Mouse (Mus musculus) forebrain, embryonic 14.5 days (tissue): ENCODE measurements around the gene Tbx5. TPM values are rescaled to one million over a fixed set of nuclear protein-coding genes. Genes with fewer than 3 reads are reported as not detected.

ENCODE experiments used
- ATAC-seq: fragments of 200-750 bp; cut with Nextera tagmentation; 2 replicates; pipeline ENCODE4 v1.8.0; 2017; ENCODE audit warnings: mild to moderate bottlenecking, moderate library complexity
- DNase-seq: peaks from one replicate; pipeline ENCODE4 v3.0.0-alpha.2; 2015; ENCODE audit warnings: low spot score
- H3K27ac ChIP-seq: fragments of 300-500 bp; sonication (generic); 2 replicates; pipeline ENCODE4 v1.5.1; 2014; ENCODE audit warnings: low read depth, mild to moderate bottlenecking, control low read depth, low read length, moderate library complexity
- H3K27me3 ChIP-seq: fragments of 300-500 bp; sonication (generic); replicated peaks from 2 replicates; pipeline ENCODE4 v1.6.1; 2014; ENCODE audit warnings: low read length, control low read depth, mixed read lengths; ENCODE audit not compliant: control insufficient read depth, insufficient read depth
- H3K36me3 ChIP-seq: fragments of 300-500 bp; sonication (generic); 2 replicates; pipeline ENCODE4 v1.6.1; 2014; ENCODE audit warnings: low read length, control low read depth; ENCODE audit not compliant: control insufficient read depth, insufficient read depth
- H3K4me1 ChIP-seq: fragments of 300-500 bp; sonication (generic); 2 replicates; pipeline ENCODE4 v1.6.1; 2014; ENCODE audit warnings: antibody characterized with exemption, low read length, control low read depth; ENCODE audit not compliant: control insufficient read depth, insufficient read depth
- H3K4me2 ChIP-seq: fragments of 300-500 bp; sonication (generic); 2 replicates; pipeline ENCODE4 v1.6.1; 2014; ENCODE audit warnings: mild to moderate bottlenecking, control low read depth, low read length
- H3K4me3 ChIP-seq: fragments of 300-500 bp; sonication (generic); 2 replicates; pipeline ENCODE4 v1.5.1; 2014; ENCODE audit warnings: low read depth, low read length, control low read depth
- H3K9ac ChIP-seq: fragments of 300-500 bp; sonication (generic); 2 replicates; pipeline ENCODE4 v1.6.1; 2014; ENCODE audit warnings: mild to moderate bottlenecking, low read length, control low read depth, moderate library complexity
- H3K9me3 ChIP-seq: fragments of 300-500 bp; sonication (generic); replicated peaks from 2 replicates; pipeline ENCODE4 v1.6.1; 2016; ENCODE audit warnings: low read length, control low read depth, mixed read lengths; ENCODE audit not compliant: control insufficient read depth
- WGBS: fragments of 180-500 bp; shearing (Covaris S2); extraction: QIAGEN DNeasy Blood & Tissue Kit; methylation state at CpG from one replicate; pipeline ENCODE4 v1.1.7; 2014; 5-methylcytosine and 5-hydroxymethylcytosine counted together
- polyA plus RNA-seq: library from polyadenylated mRNA; unstranded; fragments of >200 nt; fragmentation: Nextera tagmentation; extraction: Ambion mirVana; gene quantifications from 2 replicates; pipeline ENCODE4 v1.2.1, GENCODE M21; 2014

The Tbx5 gene
- polyA plus RNA-seq, 1 experiment from 2014 or later, result 0.04 TPM

DNA sequence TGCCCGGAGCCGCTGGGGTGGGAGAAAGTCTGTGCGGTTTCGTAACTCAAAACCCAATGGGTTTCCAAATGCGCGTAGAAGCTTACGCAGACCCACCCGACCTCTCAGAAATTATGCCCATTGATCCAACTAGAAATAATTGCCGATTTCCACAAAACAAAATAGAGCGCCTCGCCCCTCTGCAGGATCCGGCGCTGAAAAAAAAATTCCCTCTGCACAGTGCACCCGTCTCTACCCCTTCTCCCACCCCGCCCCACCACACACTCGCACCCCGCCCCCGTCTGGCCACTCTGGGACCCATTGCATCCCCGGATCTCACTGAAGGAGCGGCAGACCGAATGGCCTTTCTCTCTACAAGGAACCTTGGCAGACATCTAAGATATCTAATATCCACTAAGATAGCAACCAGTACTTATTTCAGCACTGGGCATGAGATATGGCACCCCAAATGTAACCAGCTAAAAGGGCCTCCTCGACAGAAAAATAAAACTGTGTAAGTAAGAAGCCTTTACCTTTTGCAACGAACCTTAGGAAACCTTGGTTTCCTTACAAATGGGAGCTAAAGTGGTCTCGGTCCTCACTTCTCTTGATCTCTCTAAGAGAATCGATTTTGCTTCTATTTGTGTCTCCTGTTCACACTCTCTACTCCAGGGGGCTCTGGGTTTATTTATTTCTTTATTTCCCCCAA lies 533 bp upstream of the Tbx5 start:
- Histone ChIP-seq H3K9me3 (no peaks in the 10 kb centered on the region), H3K4me1 (no peaks in the 10 kb centered on the region), H3K36me3 (no peaks in the 10 kb centered on the region), H3K9ac (no peak overlapping the region), H3K27me3 (peaks cover 94% of the 10 kb centered on the region), H3K27ac (no peak overlapping the region), H3K4me3 (no peak overlapping the region), H3K4me2 (no peak overlapping the region)
- WGBS, result under 1% methylated on average over 25 of the region's 25 CpGs
- DNase-seq, result no peak
- ATAC-seq, result no peak

DNA sequence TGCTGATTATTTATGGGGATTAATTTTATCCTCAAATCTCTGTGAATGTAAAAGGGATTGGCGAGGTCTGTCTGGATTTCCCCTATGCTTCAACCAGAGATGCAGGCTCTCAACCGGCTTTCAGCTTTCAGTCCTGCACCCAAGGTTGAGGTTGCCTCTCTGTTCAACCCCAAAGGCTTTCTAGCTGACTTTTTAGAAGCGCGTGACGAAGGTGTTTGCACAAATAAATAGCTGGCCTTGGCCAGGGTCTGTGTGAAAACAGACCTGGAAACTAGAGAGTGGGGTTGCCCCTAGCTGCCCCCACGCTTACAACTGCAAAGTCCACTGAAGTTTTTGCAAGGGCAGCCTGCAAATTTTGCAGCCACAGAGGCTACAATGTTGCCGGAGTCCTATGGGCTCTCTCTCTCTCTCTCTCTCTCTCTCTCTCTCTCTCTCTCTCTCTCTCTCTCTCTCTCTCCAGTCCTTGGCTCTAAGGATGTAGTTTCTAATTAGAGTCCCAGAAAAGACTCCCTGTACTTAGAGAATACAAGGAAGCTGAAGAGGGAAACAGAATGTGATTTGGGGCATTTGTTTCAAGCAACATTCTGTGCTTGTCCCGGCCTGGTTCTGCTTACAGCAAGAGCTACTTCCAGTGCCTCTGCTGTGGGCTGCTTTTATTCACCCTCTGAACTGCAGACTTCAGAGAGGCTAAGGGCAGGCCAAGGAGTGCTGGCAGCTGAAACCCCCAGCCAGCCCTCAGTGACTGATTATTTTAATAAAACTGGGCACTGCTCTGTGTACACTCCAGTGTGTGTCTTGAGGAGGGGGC lies 959 bp downstream of the Tbx5 start:
- H3K27ac ChIP-seq, result no peak overlapping the region
- ATAC-seq, result no peak
- H3K4me1 ChIP-seq, result no peaks in the 10 kb centered on the region
- no peak overlapping the region for H3K4me2 ChIP-seq
- DNase-seq, result no peak
- H3K4me3 ChIP-seq, result no peak overlapping the region
- no peaks in the 10 kb centered on the region for H3K9me3 ChIP-seq
- H3K27me3 ChIP-seq, result peaks cover 100% of the 10 kb centered on the region
- H3K9ac ChIP-seq, result no peak overlapping the region
- WGBS, result 0% methylated on average over 8 of the region's 8 CpGs
- no peaks in the 10 kb centered on the region for H3K36me3 ChIP-seq

DNA sequence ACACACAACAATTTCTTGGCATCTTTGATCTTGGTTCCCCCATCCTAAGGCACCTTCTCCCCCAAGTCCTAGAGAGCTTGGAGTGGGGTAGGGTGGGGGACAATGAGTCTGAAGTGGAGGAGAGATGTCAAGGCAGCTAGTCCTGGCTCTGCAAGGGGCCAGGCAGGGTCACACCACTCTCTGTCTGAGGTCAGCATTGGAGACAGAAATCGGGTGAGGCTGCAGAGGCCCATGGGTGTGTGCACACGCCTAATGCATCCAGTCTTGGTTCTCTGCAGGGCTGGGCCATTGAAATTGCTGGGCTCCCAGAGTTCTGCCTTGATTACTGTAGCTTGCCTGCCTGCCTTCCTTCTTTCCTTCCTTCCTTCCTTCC lies 1.5 kb downstream of the Tbx5 start:
- H3K36me3 ChIP-seq, result no peaks in the 10 kb centered on the region
- no peaks in the 10 kb centered on the region for H3K4me1 ChIP-seq
- no peak overlapping the region for H3K27ac ChIP-seq
- H3K4me3 ChIP-seq, result no peak overlapping the region
- WGBS, result 4% methylated on average over 2 of the region's 2 CpGs
- H3K4me2 ChIP-seq, result no peak overlapping the region
- DNase-seq, result no peak
- no peaks in the 10 kb centered on the region for H3K9me3 ChIP-seq
- peaks cover 100% of the 10 kb centered on the region for H3K27me3 ChIP-seq
- ATAC-seq, result no peak
- H3K9ac ChIP-seq, result no peak overlapping the region

DNA sequence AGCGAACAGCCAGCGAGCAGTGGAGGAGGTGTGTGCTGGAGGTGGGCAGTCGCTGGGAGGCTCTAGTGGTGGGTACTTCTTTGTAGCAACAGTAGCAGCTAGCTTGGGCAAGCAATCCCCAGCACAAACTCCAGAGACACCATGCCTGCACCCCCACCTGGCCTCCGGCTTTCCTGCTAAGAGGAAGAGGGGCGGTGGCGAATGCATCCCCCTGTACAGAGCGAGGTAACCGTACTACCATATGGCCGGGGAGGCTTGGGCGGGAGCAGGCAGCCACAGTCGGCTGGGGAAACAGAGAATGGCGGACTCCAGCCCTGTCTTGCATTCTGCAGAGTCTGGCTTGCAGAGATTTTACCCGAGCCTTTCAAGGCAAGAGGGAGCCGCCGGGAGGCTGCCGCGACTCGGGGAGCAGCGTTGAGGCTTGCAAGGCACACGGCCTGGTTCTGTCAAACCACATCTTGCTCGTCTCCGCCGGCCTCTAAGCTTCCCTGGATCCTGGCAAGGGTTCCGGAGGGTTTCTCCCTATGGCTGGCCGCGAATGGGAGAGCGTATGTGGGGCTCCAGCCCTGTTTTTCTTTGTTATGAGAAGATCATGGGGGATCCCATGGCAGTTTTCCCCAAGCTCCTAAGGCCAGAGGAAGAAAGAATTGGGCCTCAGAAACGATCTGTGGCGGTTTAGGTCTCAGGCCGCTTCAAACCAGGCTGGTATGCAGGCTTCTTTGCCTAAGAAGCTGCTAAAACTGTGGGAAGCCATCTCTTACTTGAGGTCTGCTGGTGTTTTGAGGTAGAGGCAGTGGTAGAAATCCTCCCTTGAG lies 2.8 kb downstream of the Tbx5 start:
- 0 out of 2 replicates have a peak overlapping the region, but pooled peaks have one; percentile 8 for H3K9ac ChIP-seq
- DNase-seq, result no peak
- no peaks in the 10 kb centered on the region for H3K36me3 ChIP-seq
- no peak overlapping the region for H3K27ac ChIP-seq
- peaks cover 100% of the 10 kb centered on the region for H3K27me3 ChIP-seq
- ATAC-seq, result no peak
- H3K4me2 ChIP-seq, result no peak overlapping the region
- H3K9me3 ChIP-seq, result no peaks in the 10 kb centered on the region
- no peak overlapping the region for H3K4me3 ChIP-seq
- under 1% methylated on average over 30 of the region's 30 CpGs for WGBS
- no peaks in the 10 kb centered on the region for H3K4me1 ChIP-seq

DNA sequence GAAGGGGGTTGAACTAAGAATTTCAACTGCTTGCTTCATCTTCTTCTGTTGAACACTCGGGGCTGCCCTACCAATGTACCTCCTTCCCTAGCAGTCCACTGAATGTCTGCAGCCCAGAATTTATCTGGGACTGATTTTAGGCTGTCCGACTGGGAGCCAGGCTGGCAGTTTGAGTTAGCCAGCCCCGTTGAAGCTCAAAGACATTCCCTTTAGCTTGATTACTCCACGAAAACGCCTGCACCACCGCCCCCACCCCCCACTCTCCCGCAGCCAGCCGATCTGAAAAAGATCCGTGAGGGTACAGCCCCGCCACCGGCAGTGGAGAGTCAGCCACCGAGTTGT lies 3.4 kb downstream of the Tbx5 start:
- H3K4me1 ChIP-seq, result no peaks in the 10 kb centered on the region
- H3K9ac ChIP-seq, result no peak overlapping the region
- no peaks in the 10 kb centered on the region for H3K9me3 ChIP-seq
- H3K36me3 ChIP-seq, result no peaks in the 10 kb centered on the region
- ATAC-seq (no peak), DNase-seq (no peak)
- no peak overlapping the region for H3K4me3 ChIP-seq
- H3K4me2 ChIP-seq, result no peak overlapping the region
- WGBS, result 2% methylated on average over 12 of the region's 12 CpGs
- H3K27ac ChIP-seq, result no peak overlapping the region
- H3K27me3 ChIP-seq, result peaks cover 100% of the 10 kb centered on the region

DNA sequence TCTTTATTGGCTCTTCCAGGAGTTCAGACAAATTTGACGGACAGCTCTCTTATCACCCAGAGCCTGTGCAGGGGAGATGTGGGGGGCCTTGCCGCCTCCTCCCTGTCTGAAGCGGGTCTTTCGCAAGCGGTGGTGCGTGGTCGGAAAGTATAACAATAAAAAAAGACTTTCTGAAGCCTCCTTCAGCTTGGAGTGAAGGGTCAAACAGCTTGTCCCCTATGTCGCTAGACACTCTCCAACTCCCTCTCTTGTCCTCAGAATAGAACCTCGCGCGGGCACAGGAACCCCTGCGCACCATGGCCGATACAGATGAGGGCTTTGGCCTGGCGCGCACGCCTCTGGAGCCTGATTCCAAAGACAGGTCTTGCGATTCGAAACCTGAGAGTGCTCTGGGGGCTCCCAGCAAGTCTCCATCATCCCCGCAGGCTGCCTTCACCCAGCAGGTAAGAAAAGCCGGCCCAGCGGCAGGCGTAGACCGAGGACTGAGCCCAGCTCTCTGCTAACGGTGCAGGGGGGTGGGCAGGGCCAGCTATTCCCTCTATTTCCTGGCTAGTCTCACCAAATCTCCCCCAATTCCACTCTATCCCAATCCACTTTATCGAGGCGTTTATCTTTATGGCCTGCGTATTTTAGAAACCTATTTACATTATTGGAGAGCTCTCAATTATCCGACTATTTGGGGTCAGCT lies 4.3 kb downstream of the Tbx5 start:
- no peak overlapping the region for H3K9ac ChIP-seq
- WGBS, result under 1% methylated on average over 28 of the region's 28 CpGs
- H3K4me1 ChIP-seq, result no peaks in the 10 kb centered on the region
- H3K9me3 ChIP-seq, result no peaks in the 10 kb centered on the region
- H3K4me3 ChIP-seq, result no peak overlapping the region
- no peak overlapping the region for H3K4me2 ChIP-seq
- H3K27ac ChIP-seq, result no peak overlapping the region
- ATAC-seq, result no peak
- DNase-seq, result no peak
- H3K36me3 ChIP-seq, result no peaks in the 10 kb centered on the region
- H3K27me3 ChIP-seq, result peaks cover 99% of the 10 kb centered on the region

DNA sequence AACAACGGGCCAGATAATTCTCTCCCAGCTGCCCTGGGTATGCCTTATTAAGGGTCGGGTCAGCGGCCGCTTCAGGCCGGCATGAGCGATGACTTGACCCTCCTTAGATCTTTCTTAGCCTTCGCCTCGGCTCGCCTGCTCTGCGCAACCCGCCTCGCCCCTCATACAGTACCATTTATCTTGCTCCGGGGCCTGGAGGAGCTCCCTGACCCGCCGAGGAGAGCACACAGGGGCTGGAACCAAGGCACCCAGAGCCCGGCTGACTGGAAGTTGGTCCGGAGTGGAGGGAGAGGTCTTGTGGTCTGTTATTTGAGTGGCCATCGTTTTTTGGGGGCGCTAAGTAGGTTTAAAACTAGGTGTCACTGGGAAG lies 4.8 kb downstream of the Tbx5 start:
- H3K4me1 ChIP-seq, result no peaks in the 10 kb centered on the region

DNA sequence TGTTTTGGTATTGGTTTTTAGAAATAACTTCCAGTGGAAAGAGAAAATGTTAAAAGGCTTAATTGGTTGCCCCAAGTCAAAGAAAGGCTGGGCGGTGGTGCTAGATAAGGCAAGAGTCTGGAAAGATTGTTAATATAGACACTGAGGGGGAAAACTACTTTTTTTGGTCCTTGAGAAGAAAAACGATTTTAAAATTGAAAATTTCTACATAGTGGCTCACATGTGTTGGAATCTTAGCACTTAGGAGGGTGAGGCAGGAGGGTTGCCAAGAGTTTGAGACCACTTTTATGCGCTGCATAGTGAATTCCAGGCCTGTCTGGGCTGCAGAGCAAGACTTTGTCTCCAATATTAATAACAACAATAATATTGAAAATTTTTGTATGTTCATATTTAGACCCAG lies 5.4 kb downstream of the Tbx5 start:
- 5% methylated on average over 3 of the region's 3 CpGs for WGBS
- no peak overlapping the region for H3K4me2 ChIP-seq
- H3K9ac ChIP-seq, result no peak overlapping the region
- H3K4me1 ChIP-seq, result no peaks in the 10 kb centered on the region
- DNase-seq, result no peak
- peaks cover 99% of the 10 kb centered on the region for H3K27me3 ChIP-seq
- ATAC-seq, result no peak
- H3K36me3 ChIP-seq, result no peaks in the 10 kb centered on the region
- H3K27ac ChIP-seq, result no peak overlapping the region
- H3K4me3 ChIP-seq, result no peak overlapping the region
- H3K9me3 ChIP-seq, result no peaks in the 10 kb centered on the region

More for the DNA sequence above, 4.8 kb downstream of the Tbx5 start:
- Histone ChIP-seq H3K4me2 (no peak overlapping the region), H3K27ac (no peak overlapping the region), H3K27me3 (peaks cover 99% of the 10 kb centered on the region), H3K9ac (no peak overlapping the region), H3K9me3 (no peaks in the 10 kb centered on the region), H3K4me3 (no peak overlapping the region), H3K36me3 (no peaks in the 10 kb centered on the region)
- WGBS, result under 1% methylated on average over 19 of the region's 19 CpGs
- DNase-seq, result no peak
- ATAC-seq, result no peak
